Mouse (Mus musculus) kidney, adult 2 months (tissue): Measurements from ENCODE around the gene Sftpa1. TPM values are rescaled to one million over a fixed set of nuclear protein-coding genes. Genes with fewer than 3 reads are reported as not detected.

Experiments used
- DNase-seq: peaks from one replicate; pipeline ENCODE4 v3.0.0; 2021
- H3K27ac ChIP-seq: fragments of 200-500 bp; 2 replicates; pipeline ENCODE4 v1.5.1; 2012; ENCODE audit warnings: low read depth, low read length, control low read depth, inconsistent platforms; ENCODE audit not compliant: insufficient read depth
- H3K27me3 ChIP-seq: fragments of 200-500 bp; replicated peaks from 2 replicates; pipeline ENCODE4 v1.6.1; 2012; ENCODE audit warnings: mild to moderate bottlenecking, moderate library complexity, low read length, inconsistent platforms; ENCODE audit not compliant: control insufficient read depth, insufficient read depth
- H3K36me3 ChIP-seq: fragments of 200-500 bp; 2 replicates; pipeline ENCODE4 v1.6.1; 2012; ENCODE audit warnings: mild to moderate bottlenecking, moderate library complexity, low read length, inconsistent platforms; ENCODE audit not compliant: control insufficient read depth, insufficient read depth
- H3K4me1 ChIP-seq: fragments of 200-500 bp; 2 replicates; pipeline ENCODE4 v1.6.1; 2011; ENCODE audit warnings: low read length; ENCODE audit not compliant: control insufficient read depth, insufficient read depth
- H3K4me3 ChIP-seq: fragments of 200-500 bp; 2 replicates; pipeline ENCODE4 v1.5.1; 2011; ENCODE audit warnings: mild to moderate bottlenecking, low read depth, low read length, control low read depth; ENCODE audit not compliant: insufficient read depth
- CTCF ChIP-seq: fragments of 200-500 bp; conservative IDR thresholded peaks from 2 replicates; pipeline ENCODE4 v1.5.1; 2011; ENCODE audit warnings: low read depth, mild to moderate bottlenecking, control low read depth, low read length, moderate library complexity, mixed read lengths; ENCODE audit not compliant: insufficient read depth, insufficient read length
- POLR2A ChIP-seq: fragments of 200-500 bp; IDR thresholded peaks from one replicate; pipeline ENCODE4 v1.6.1; 2011; ENCODE audit warnings: low read depth, low read length, control low read depth
- WGBS: fragments of 180-500 bp; shearing (Covaris S2); methylation state at CpG from one replicate; pipeline ENCODE4 v1.1.7; 2018; 5-methylcytosine and 5-hydroxymethylcytosine counted together
- polyA plus RNA-seq: library from polyadenylated mRNA; depleted of rRNA; stranded (reverse); fragments of >200 nt; gene quantifications from 2 replicates; pipeline ENCODE4 v1.2.3, GENCODE M21; 2012

Gene Sftpa1
- polyA plus RNA-seq, 1 experiment, result not detected

GRCm38 (mm10) chr14:41100712-41101111 is 30.9 kb upstream of the Sftpa1 start:
- WGBS, result 82% methylated on average over 3 of the region's 3 CpGs

DNA sequence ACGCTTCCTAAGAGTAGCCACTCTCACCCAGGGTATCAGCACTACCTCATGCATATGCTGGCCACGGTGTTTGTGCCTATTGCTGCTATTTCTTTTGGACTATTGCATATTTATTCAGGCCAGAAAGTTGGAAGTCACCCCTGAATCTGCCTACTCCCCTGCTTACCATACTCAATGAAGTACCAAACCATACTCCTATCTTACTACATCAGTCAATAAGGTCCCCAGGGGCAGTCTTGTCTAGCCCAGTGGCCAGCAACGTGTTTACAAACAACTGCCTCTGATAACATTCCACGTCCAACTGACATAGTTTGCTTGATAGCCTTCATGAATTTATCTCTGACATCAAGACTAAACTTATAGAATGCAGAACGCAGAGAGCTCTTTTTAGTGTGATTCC is 30.3 kb upstream of the Sftpa1 start:
- no peaks in the 10 kb centered on the region for H3K4me1 ChIP-seq
- no peaks in the 10 kb centered on the region for H3K36me3 ChIP-seq
- TF ChIP-seq POLR2A, result no peak
- TF ChIP-seq CTCF, result no peak
- no peaks in the 10 kb centered on the region for H3K27me3 ChIP-seq
- no peak overlapping the region for H3K4me3 ChIP-seq
- H3K27ac ChIP-seq, result no peak overlapping the region
- DNase-seq, result no peak
- WGBS, result 76% methylated on average over 5 of the region's 5 CpGs

More at GRCm38 (mm10) chr14:41100712-41101111, 30.9 kb upstream of the Sftpa1 start:
- no peak for DNase-seq
- Histone ChIP-seq H3K27me3 (no peaks in the 10 kb centered on the region), H3K36me3 (no peaks in the 10 kb centered on the region), H3K4me1 (no peaks in the 10 kb centered on the region), H3K4me3 (no peak overlapping the region), H3K27ac (no peak overlapping the region)
- TF ChIP-seq POLR2A (no peak), CTCF (no peak)

DNA sequence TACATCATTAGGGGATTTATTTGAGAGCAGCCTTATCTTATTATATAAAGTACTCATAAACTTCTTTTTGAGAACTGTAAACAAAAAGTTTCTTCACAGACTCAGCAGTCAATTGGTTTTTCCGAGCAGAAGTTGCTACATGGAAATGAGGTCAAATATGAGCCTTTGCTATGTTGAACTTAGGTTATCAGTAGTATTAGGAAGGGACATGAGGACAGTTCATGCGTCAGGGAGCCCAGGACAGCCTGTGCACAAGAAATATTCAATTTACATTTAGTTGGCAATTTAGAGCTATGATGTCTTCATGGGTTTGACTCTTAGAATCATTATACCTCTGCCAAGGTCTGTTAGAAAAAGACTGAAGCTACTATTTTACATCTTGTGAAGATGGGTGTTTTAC is 29.3 kb upstream of the Sftpa1 start:
- 76% methylated on average over 2 of the region's 2 CpGs for WGBS

GRCm38 (mm10) chr14:41104853-41105444 is 26.6 kb upstream of the Sftpa1 start, which contains the start of gene Mat1a:
Gene Mat1a (plus strand): TSS chr14:41105035.
- no peak for DNase-seq
- Histone ChIP-seq H3K4me1 (no peaks in the 10 kb centered on the region), H3K36me3 (no peaks in the 10 kb centered on the region), H3K27ac (no peak within 1 kb of the TSS), H3K27me3 (no peaks in the 10 kb centered on the region), H3K4me3 (no peak within 1 kb of the TSS)
- 65% methylated on average over 10 of the region's 10 CpGs for WGBS
- TF ChIP-seq POLR2A (no peak), CTCF (no peak)

More for the DNA sequence above, 29.3 kb upstream of the Sftpa1 start:
- Histone ChIP-seq H3K27me3 (no peaks in the 10 kb centered on the region), H3K4me1 (no peaks in the 10 kb centered on the region), H3K4me3 (no peak overlapping the region), H3K27ac (no peak overlapping the region), H3K36me3 (no peaks in the 10 kb centered on the region)
- TF ChIP-seq POLR2A (no peak), CTCF (no peak)
- no peak for DNase-seq

- 85% methylated on average over 7 of the region's 7 CpGs for WGBS
- no peak for DNase-seq
- Histone ChIP-seq H3K4me1 (no peaks in the 10 kb centered on the region), H3K36me3 (no peaks in the 10 kb centered on the region), H3K4me3 (no peak overlapping the region), H3K27me3 (no peaks in the 10 kb centered on the region), H3K27ac (no peak overlapping the region)
- TF ChIP-seq POLR2A (no peak), CTCF (no peak)
These were observed 20.4 kb upstream of the Sftpa1 start for GRCm38 (mm10) chr14:41111031-41111668.

GRCm38 (mm10) chr14:41112944-41113343 is 18.6 kb upstream of the Sftpa1 start:
- TF ChIP-seq POLR2A (no peak), CTCF (no peak)
- DNase-seq, result no peak
- Histone ChIP-seq H3K27ac (no peak overlapping the region), H3K27me3 (no peaks in the 10 kb centered on the region), H3K36me3 (no peaks in the 10 kb centered on the region), H3K4me3 (no peak overlapping the region), H3K4me1 (no peaks in the 10 kb centered on the region)
- 72% methylated on average over 4 of the region's 4 CpGs for WGBS

GRCm38 (mm10) chr14:41116271-41116670 is 15.3 kb upstream of the Sftpa1 start:
- Histone ChIP-seq H3K27ac (no peak overlapping the region), H3K36me3 (no peaks in the 10 kb centered on the region), H3K27me3 (no peaks in the 10 kb centered on the region), H3K4me1 (no peaks in the 10 kb centered on the region), H3K4me3 (no peak overlapping the region)
- no peak for DNase-seq
- no peak for TF ChIP-seq CTCF
- TF ChIP-seq POLR2A, result no peak
- WGBS, result 81% methylated on average over 3 of the region's 3 CpGs
